Mouse (Mus musculus) megakaryocyte, adult 5-6 weeks (primary cell): ENCODE measurements around the gene Slc17a5. TPM values are rescaled to one million over a fixed set of nuclear protein-coding genes. Genes with fewer than 3 reads are reported as not detected.
A peak's percentile ranks its signal among the peaks of the same experiment; 100 is the strongest.
"Not testable (repeated sequence)": the region's sequence is repeated elsewhere in the genome, so short reads cannot be mapped to it uniquely, and the experiment has no call there.

Experiments
- ATAC-seq: 2 replicates; pipeline ENCODE4 v1.8.0; 2016; ENCODE audit warnings: mild to moderate bottlenecking, inconsistent platforms; ENCODE audit not compliant: poor library complexity, severe bottlenecking
- total RNA-seq, 2 experiments: library from RNA; stranded (forward) in 1 of 2; stranded (reverse) in 1 of 2; fragments of 153-499, 151-499 nt in 1 of 2; fragments of 221-1000, 200-1000 nt in 1 of 2; gene quantifications; 2 replicates each; pipeline versions ENCODE4 v1.2.3 to v1.2.4; 2015 to 2017

Slc17a5 gene
- total RNA-seq, 2 experiments from 2014 or later = 5.6 to 10.2 TPM

GRCm38 (mm10) chr9:78520780-78521601, 66.8 kb downstream of the Slc17a5 start:
- peak; percentile 77 for ATAC-seq

- no peak for ATAC-seq
Observed at GRCm38 (mm10) chr9:78520127-78520779, 67.6 kb downstream of the Slc17a5 start.

GRCm38 (mm10) chr9:78517237-78517636, 70.6 kb downstream of the Slc17a5 start:
- ATAC-seq = not testable (repeated sequence)

- ATAC-seq = no peak
Observed at GRCm38 (mm10) chr9:78516125-78516524, 71.7 kb downstream of the Slc17a5 start.

- no peak for ATAC-seq
Observed at GRCm38 (mm10) chr9:78514681-78515080, 73.2 kb downstream of the Slc17a5 start.

- no peak for ATAC-seq
Observed at GRCm38 (mm10) chr9:78513776-78514500, 73.9 kb downstream of the Slc17a5 start.

- ATAC-seq = no peak
Observed at GRCm38 (mm10) chr9:78511705-78512104, 76.1 kb downstream of the Slc17a5 start.

GRCm38 (mm10) chr9:78508106-78508786, 79.6 kb downstream of the Slc17a5 start:
- no peak for ATAC-seq

GRCm38 (mm10) chr9:78506722-78507077, 81.1 kb downstream of the Slc17a5 start:
- no peak for ATAC-seq

- ATAC-seq = no peak
Observed at GRCm38 (mm10) chr9:78506002-78506721, 81.7 kb downstream of the Slc17a5 start.

GRCm38 (mm10) chr9:78505223-78505622, 82.6 kb downstream of the Slc17a5 start:
- no peak for ATAC-seq

- ATAC-seq = no peak
Observed at GRCm38 (mm10) chr9:78504679-78505078, 83.2 kb downstream of the Slc17a5 start.

- no peak for ATAC-seq
Observed at GRCm38 (mm10) chr9:78504133-78504532, 83.7 kb downstream of the Slc17a5 start.

- no peak for ATAC-seq
Observed at GRCm38 (mm10) chr9:78503223-78504079, 84.4 kb downstream of the Slc17a5 start.

- ATAC-seq = no peak
Observed at GRCm38 (mm10) chr9:78501284-78501683, 86.6 kb downstream of the Slc17a5 start.

GRCm38 (mm10) chr9:78500386-78500785, 87.5 kb downstream of the Slc17a5 start:
- ATAC-seq = no peak

- ATAC-seq = no peak
Observed at GRCm38 (mm10) chr9:78493171-78493570, 94.7 kb downstream of the Slc17a5 start.

- ATAC-seq = no peak
Observed at GRCm38 (mm10) chr9:78492254-78492653, 95.6 kb downstream of the Slc17a5 start.

- no peak for ATAC-seq
Observed at GRCm38 (mm10) chr9:78491169-78491568, 96.7 kb downstream of the Slc17a5 start.
